8 mouse cellular contexts compared by ENCODE assay signal in genomic region chr16:76372941-76373561, GRCm38 (mm10). TPM values are rescaled to one million over a fixed set of nuclear protein-coding genes. Genes with fewer than 3 reads are reported as not detected.
DNase-seq lines count a peak whose midpoint lies in the region; ATAC-seq and TF ChIP-seq lines count a peak whose summit lies in the region.

No protein-coding gene starts in this region.

- H3K4me2 ChIP-seq in hindbrain, postnatal 0 days (ENCODE audit: low read depth, low read length): peak overlapping the region; percentile 74

- peak overlapping the region; percentile 79 for H3K4me3 ChIP-seq in gastrocnemius, adult 2 months
- H3K4me3 ChIP-seq in hindbrain, postnatal 0 days (ENCODE audit: low read length): peak overlapping the region; percentile 84

- peak; percentile 46 for ATAC-seq in common myeloid progenitor, adult 5-6 weeks (replicated peaks; ENCODE audit: low read depth, poor library complexity, severe bottlenecking)
- ATAC-seq in hindbrain, postnatal 0 days: peak; percentile 95
- peak; percentile 59 for ATAC-seq in megakaryocyte progenitor cell, adult 5-6 weeks (replicated peaks; ENCODE audit: poor library complexity)

- DNase-seq in ZHBTc4 (ENCODE audit: low read depth, low spot score): peak; percentile 94
- DNase-seq in gastrocnemius, adult 2 months: peak; percentile 92
- DNase-seq in hindbrain, postnatal 0 days (ENCODE audit: low spot score): peak; percentile 94
- DNase-seq in left cerebral cortex, postnatal 10 days (ENCODE audit: extremely low spot score in 1 of 2, low spot score in 2 of 2): peak; percentile 78 to 92
- peak; percentile 89 to 92 for DNase-seq in right cerebral cortex, postnatal 10 days (ENCODE audit: low spot score in 2 of 2)
- DNase-seq in urinary bladder, postnatal 14 days (ENCODE audit: low spot score): peak; percentile 86

- intact Hi-C loops in gastrocnemius, adult 2 months (cut with DNase I): loop anchor here (1.0 to 10.0 kb wide), 8 partner anchors 34 to 492 kb away; no protein-coding TSS in a partner anchor
- intact Hi-C loops in left cerebral cortex, postnatal 10 days (cut with DNase I): loop anchor here (2.0 to 10.0 kb wide), 5 partner anchors 171 to 596 kb away; no protein-coding TSS in a partner anchor

- TF ChIP-seq CTCF in gastrocnemius, adult 2 months (IDR thresholded peaks at IDR 0.05): peak; percentile 74
- peak; percentile 60 for TF ChIP-seq CTCF in hindbrain, postnatal 0 days (IDR thresholded peaks at IDR 0.05; ENCODE audit: low read depth)

- H3K9ac ChIP-seq in hindbrain, postnatal 0 days (replicated peaks; ENCODE audit: low read length): peak overlapping the region; percentile 92

- peak overlapping the region; percentile 99 for H3K27ac ChIP-seq in gastrocnemius, adult 2 months
- H3K27ac ChIP-seq in hindbrain, postnatal 0 days: peak overlapping the region; percentile 90

- no peaks in the 10 kb centered on the region for H3K27me3 ChIP-seq in hindbrain, postnatal 0 days (ENCODE audit: insufficient read depth, low read length)

- WGBS in hindbrain, postnatal 0 days: 0% methylated on average over 58 of the region's 70 CpGs

- no peaks in the 10 kb centered on the region for H3K9me3 ChIP-seq in hindbrain, postnatal 0 days (ENCODE audit: low read length)

- no peaks in the 10 kb centered on the region for H3K36me3 ChIP-seq in hindbrain, postnatal 0 days (ENCODE audit: insufficient read depth, low read length)

- H3K4me1 ChIP-seq in hindbrain, postnatal 0 days (ENCODE audit: insufficient read depth, low read length): 0 out of 2 replicates have a peak, but pooled peaks cover 3% of the 10 kb centered on the region

RNA-seq across cellular contexts. Expression of gene Nrip1, which starts 0.6 kb away (rescaled TPM):
- total RNA-seq in common myeloid progenitor, adult 5-6 weeks (2017): 46.7 and 48.3 TPM in 2 replicates
- total RNA-seq in gastrocnemius, adult 2 months (2021): 10 to 100 TPM; 38.7 to 38.9 TPM
- total RNA-seq in hindbrain, postnatal 0 days (2014; rRNA removed): 26.5 and 29.3 TPM in 2 replicates
- polyA plus RNA-seq in hindbrain, postnatal 0 days (2015; fragmentation: Nextera tagmentation; extraction: Ambion mirVana): 26.8 and 30.0 TPM in 2 replicates
- 10 to 100 TPM; 83.4 to 86.9 TPM for total RNA-seq in left cerebral cortex, postnatal 10 days (2021)
- total RNA-seq in megakaryocyte progenitor cell, adult 5-6 weeks (2015): 18.5 and 24.2 TPM in 2 replicates
- 11.0 and 14.3 TPM in 2 replicates for total RNA-seq in megakaryocyte progenitor cell, adult 5-6 weeks (2017)

Comparison
In these comparisons a context has a peak if more than half of its experiments do, and no peak if none do; other contexts are left out.
1. Peak in every context shown above with its lines: DNase-seq, ATAC-seq, H3K4me3 ChIP-seq and H3K27ac ChIP-seq.